Mouse (Mus musculus): Measurements from ENCODE around the gene Carmil1.

DNA sequence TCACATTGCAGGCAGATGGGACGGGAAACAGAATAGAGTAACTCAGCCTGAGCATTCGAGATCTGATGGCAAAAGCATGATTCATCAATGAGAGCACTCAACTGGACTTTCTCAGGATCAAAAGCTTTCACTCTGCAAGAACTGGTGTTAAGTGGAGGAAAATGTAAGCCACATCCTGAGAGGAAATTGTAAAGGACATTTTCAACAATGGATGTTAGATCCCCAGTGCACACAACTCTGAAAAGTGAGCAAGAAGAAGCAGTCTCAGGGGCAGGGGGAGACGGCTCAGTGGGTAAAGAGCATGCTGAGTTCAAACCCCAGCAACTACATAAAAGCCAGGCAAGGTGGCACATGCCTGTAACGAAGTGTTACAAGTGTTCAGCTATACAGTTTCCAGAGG is 135.7 kb downstream of the Carmil1 start:
- TF ChIP-seq GATA1 (IDR thresholded peaks at IDR 0.05; ENCODE audit: low read length), result no peak
- TF ChIP-seq TAL1 (IDR thresholded peaks at IDR 0.05; ENCODE audit: low read length), result no peak

Data from erythroblast, embryonic 14.5 days (primary cell).